Mouse (Mus musculus) kidney, adult 2 months (tissue): ENCODE measurements around the gene Lce3c. TPM values are rescaled to one million over a fixed set of nuclear protein-coding genes. Genes with fewer than 3 reads are reported as not detected.

Experiments used
- DNase-seq: peaks from one replicate; pipeline ENCODE4 v3.0.0; 2021
- H3K27ac ChIP-seq: fragments of 200-500 bp; 2 replicates; pipeline ENCODE4 v1.5.1; 2012; ENCODE audit warnings: low read depth, low read length, control low read depth, inconsistent platforms; ENCODE audit not compliant: insufficient read depth
- H3K27me3 ChIP-seq: fragments of 200-500 bp; replicated peaks from 2 replicates; pipeline ENCODE4 v1.6.1; 2012; ENCODE audit warnings: mild to moderate bottlenecking, moderate library complexity, low read length, inconsistent platforms; ENCODE audit not compliant: control insufficient read depth, insufficient read depth
- H3K36me3 ChIP-seq: fragments of 200-500 bp; 2 replicates; pipeline ENCODE4 v1.6.1; 2012; ENCODE audit warnings: mild to moderate bottlenecking, moderate library complexity, low read length, inconsistent platforms; ENCODE audit not compliant: control insufficient read depth, insufficient read depth
- H3K4me1 ChIP-seq: fragments of 200-500 bp; 2 replicates; pipeline ENCODE4 v1.6.1; 2011; ENCODE audit warnings: low read length; ENCODE audit not compliant: control insufficient read depth, insufficient read depth
- H3K4me3 ChIP-seq: fragments of 200-500 bp; 2 replicates; pipeline ENCODE4 v1.5.1; 2011; ENCODE audit warnings: mild to moderate bottlenecking, low read depth, low read length, control low read depth; ENCODE audit not compliant: insufficient read depth
- CTCF ChIP-seq: fragments of 200-500 bp; conservative IDR thresholded peaks from 2 replicates; pipeline ENCODE4 v1.5.1; 2011; ENCODE audit warnings: low read depth, mild to moderate bottlenecking, control low read depth, low read length, moderate library complexity, mixed read lengths; ENCODE audit not compliant: insufficient read depth, insufficient read length
- POLR2A ChIP-seq: fragments of 200-500 bp; IDR thresholded peaks from one replicate; pipeline ENCODE4 v1.6.1; 2011; ENCODE audit warnings: low read depth, low read length, control low read depth
- WGBS: fragments of 180-500 bp; shearing (Covaris S2); methylation state at CpG from one replicate; pipeline ENCODE4 v1.1.7; 2018; 5-methylcytosine and 5-hydroxymethylcytosine counted together
- polyA plus RNA-seq: library from polyadenylated mRNA; depleted of rRNA; stranded (reverse); fragments of >200 nt; gene quantifications from 2 replicates; pipeline ENCODE4 v1.2.3, GENCODE M21; 2012; rRNA removed

Gene Lce3c
- not detected in 2 replicates for polyA plus RNA-seq

- H3K27me3 ChIP-seq = no peaks in the 10 kb centered on the region
- 49% methylated on average over 1 of the region's 1 CpGs for WGBS
- no peaks in the 10 kb centered on the region for H3K4me1 ChIP-seq
- no peak for TF ChIP-seq CTCF
- no peak for TF ChIP-seq POLR2A
- no peak within 1 kb of the TSS for H3K4me3 ChIP-seq
- no peak within 1 kb of the TSS for H3K27ac ChIP-seq
- no peak for DNase-seq
- no peaks in the 10 kb centered on the region for H3K36me3 ChIP-seq
Observed at GRCm38 (mm10) chr3:92944186-92944585, at the start of gene Lce3c. Gene Lce3c (plus strand): TSS chr3:92944486.

GRCm38 (mm10) chr3:92894489-92894888 is 49.8 kb upstream of the Lce3c start:
- DNase-seq = no peak
- Histone ChIP-seq H3K27ac (no peak overlapping the region), H3K4me3 (no peak overlapping the region), H3K4me1 (no peaks in the 10 kb centered on the region), H3K36me3 (no peaks in the 10 kb centered on the region), H3K27me3 (no peaks in the 10 kb centered on the region)
- TF ChIP-seq POLR2A (no peak), CTCF (no peak)
- 53% methylated on average over 1 of the region's 1 CpGs for WGBS

- DNase-seq = peak; percentile 33
Observed at GRCm38 (mm10) chr3:92902992-92903391, 41.3 kb upstream of the Lce3c start.

GRCm38 (mm10) chr3:92903640-92904039 is 40.6 kb upstream of the Lce3c start:
- DNase-seq = no peak
- H3K4me1 ChIP-seq = no peaks in the 10 kb centered on the region
- no peak overlapping the region for H3K27ac ChIP-seq
- WGBS = 24% methylated on average over 4 of the region's 4 CpGs
- H3K27me3 ChIP-seq = no peaks in the 10 kb centered on the region
- TF ChIP-seq CTCF (no peak), POLR2A (no peak)
- H3K4me3 ChIP-seq = no peak overlapping the region
- no peaks in the 10 kb centered on the region for H3K36me3 ChIP-seq

More at GRCm38 (mm10) chr3:92902992-92903391, 41.3 kb upstream of the Lce3c start:
- WGBS = 21% methylated on average over 3 of the region's 3 CpGs
- H3K27ac ChIP-seq = no peak overlapping the region
- H3K4me3 ChIP-seq = no peak overlapping the region
- no peaks in the 10 kb centered on the region for H3K36me3 ChIP-seq
- no peaks in the 10 kb centered on the region for H3K27me3 ChIP-seq
- TF ChIP-seq POLR2A (no peak), CTCF (peak; percentile 56)
- H3K4me1 ChIP-seq = no peaks in the 10 kb centered on the region

- DNase-seq = no peak
- TF ChIP-seq CTCF = no peak
- no peak for TF ChIP-seq POLR2A
- Histone ChIP-seq H3K36me3 (no peaks in the 10 kb centered on the region), H3K27ac (no peak overlapping the region), H3K4me3 (no peak overlapping the region), H3K27me3 (no peaks in the 10 kb centered on the region), H3K4me1 (no peaks in the 10 kb centered on the region)
- 34% methylated on average over 3 of the region's 3 CpGs for WGBS
Observed at GRCm38 (mm10) chr3:92905182-92905581, 39.1 kb upstream of the Lce3c start.

GRCm38 (mm10) chr3:92907571-92907970 is 36.7 kb upstream of the Lce3c start:
- Histone ChIP-seq H3K36me3 (no peaks in the 10 kb centered on the region), H3K4me3 (no peak overlapping the region), H3K27ac (no peak overlapping the region), H3K27me3 (no peaks in the 10 kb centered on the region), H3K4me1 (no peaks in the 10 kb centered on the region)
- 18% methylated on average over 4 of the region's 4 CpGs for WGBS
- DNase-seq = peak; percentile 17
- TF ChIP-seq POLR2A (no peak), CTCF (peak; percentile 63)

GRCm38 (mm10) chr3:92920364-92920763 is 23.9 kb upstream of the Lce3c start:
- no peak overlapping the region for H3K4me3 ChIP-seq
- WGBS = 56% methylated on average over 4 of the region's 4 CpGs
- H3K27me3 ChIP-seq = no peaks in the 10 kb centered on the region
- no peaks in the 10 kb centered on the region for H3K4me1 ChIP-seq
- no peaks in the 10 kb centered on the region for H3K36me3 ChIP-seq
- DNase-seq = no peak
- H3K27ac ChIP-seq = no peak overlapping the region
- TF ChIP-seq POLR2A (no peak), CTCF (peak; percentile 24; the same call in 1 of the 2 replicates)
